Mouse (Mus musculus) left cerebral cortex, adult 2 months (tissue): ENCODE data around the gene Mthfd2l. TPM values are rescaled to one million over a fixed set of nuclear protein-coding genes. Genes with fewer than 3 reads are reported as not detected.

ENCODE experiments used
- DNase-seq, 2 experiments: peaks; one replicate each; pipeline ENCODE4 v3.0.0; 2021 to 2022; ENCODE audit warnings: low spot score in 2 of 2, mixed read lengths in 1 of 2; ENCODE audit errors: extremely low spot score in 1 of 2
- H3K27ac ChIP-seq: fragments of 200-600 bp; 2 replicates; pipeline ENCODE4 v1.8.1; 2022
- H3K4me3 ChIP-seq: fragments of 200-600 bp; 2 replicates; pipeline ENCODE4 v1.8.1; 2022
- CTCF ChIP-seq: fragments of 200-600 bp; IDR thresholded peaks from 2 replicates; pipeline ENCODE4 v1.8.1; 2022; ENCODE audit warnings: antibody characterized with exemption, mild to moderate bottlenecking, moderate library complexity
- intact Hi-C: fragments of 180-260 bp; cut with DNase I; formaldehyde crosslinking; loops from one replicate; pipeline ENCODE4 v1.15.1; 2025
- total RNA-seq, 2 experiments: library from RNA; stranded (reverse); gene quantifications; 2 replicates each; pipeline ENCODE4 v1.2.3; 2021

The Mthfd2l gene
- total RNA-seq, 2 experiments from 2014 or later = 17.0 to 17.1 TPM

DNA sequence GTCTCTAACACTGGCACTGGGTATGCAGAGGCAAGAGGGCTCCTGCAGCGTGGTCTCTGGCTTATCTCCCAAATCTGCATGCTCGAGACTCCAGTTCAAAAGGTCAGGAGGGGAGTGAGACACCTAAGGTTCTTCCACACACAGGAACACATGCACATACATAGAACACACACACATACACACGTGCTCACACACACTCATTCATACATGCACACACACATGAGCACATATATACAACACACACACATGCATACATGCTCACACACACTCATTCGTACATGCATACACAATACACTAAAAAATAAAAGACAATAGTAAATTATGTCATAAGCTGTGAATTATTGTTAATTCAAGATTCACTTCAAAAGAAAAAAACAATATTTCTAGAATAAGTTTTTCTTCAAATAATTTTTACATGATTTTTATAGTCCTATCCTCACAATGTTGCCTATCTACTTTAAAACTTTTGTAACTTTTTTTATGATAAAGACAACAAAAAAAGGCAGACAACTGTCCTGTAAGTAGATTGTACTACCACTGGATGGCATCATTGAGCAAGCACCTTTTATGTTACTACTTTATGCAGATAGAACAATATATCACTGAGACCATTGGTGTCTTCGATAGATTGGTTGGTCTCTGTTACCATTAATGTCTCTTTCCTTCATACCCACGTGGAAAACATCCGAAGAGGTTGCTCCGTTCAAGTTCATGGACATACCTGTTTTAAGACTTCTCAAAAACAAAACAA, 22.0 kb downstream of the Mthfd2l start:
- Histone ChIP-seq H3K4me3 (no peak overlapping the region), H3K27ac (no peak overlapping the region)
- DNase-seq = no peak
- peak; percentile 61 for TF ChIP-seq CTCF
- intact Hi-C loops = loop anchor here (5.0 kb wide), 3 partner anchors 909 to 1049 kb away; no protein-coding TSS in a partner anchor

DNA sequence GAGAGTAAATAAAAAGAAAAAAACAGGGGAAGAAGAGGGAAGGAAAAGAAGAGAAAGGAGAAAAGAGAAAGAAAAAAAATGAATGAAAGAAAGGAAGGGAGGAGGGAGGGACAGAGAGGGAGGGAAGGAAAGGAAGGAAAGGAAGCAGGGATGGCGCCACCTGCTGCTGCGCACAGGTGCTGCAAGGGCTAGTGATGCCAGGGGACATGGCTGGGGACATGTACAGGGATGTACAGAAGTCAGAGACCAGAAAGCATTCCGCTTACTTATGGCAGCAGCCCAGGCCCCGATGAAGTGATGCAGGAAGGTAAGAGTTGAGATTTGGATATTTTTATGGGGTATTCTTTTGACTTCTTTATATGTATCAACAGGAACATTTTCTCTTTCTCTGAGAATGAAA, 33.4 kb downstream of the Mthfd2l start:
- TF ChIP-seq CTCF = peak; percentile 45
- Histone ChIP-seq H3K4me3 (no peak overlapping the region), H3K27ac (no peak overlapping the region)
- intact Hi-C loops = no loop called here
- no peak for DNase-seq

DNA sequence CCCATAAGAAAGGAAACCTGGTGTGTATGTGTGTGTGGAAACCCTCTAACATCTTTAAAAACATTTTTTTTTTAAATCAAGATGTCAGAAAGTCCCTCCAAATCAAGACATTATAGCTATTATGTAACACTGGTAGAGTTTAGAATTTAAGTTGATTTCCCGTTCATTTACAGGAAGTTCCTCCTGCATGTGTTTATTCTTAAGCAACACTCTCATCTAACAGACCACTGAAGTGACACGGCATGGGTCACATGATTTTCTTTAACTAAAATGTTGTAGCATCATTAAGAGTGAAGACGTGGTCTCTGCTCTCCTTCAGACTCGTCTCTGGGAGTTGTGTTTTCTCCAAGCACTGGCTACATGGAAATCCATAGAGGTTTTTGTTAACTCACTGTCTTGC, 33.8 kb downstream of the Mthfd2l start:
- DNase-seq = no peak
- intact Hi-C loops = no loop called here
- Histone ChIP-seq H3K4me3 (no peak overlapping the region), H3K27ac (no peak overlapping the region)
- no peak for TF ChIP-seq CTCF

DNA sequence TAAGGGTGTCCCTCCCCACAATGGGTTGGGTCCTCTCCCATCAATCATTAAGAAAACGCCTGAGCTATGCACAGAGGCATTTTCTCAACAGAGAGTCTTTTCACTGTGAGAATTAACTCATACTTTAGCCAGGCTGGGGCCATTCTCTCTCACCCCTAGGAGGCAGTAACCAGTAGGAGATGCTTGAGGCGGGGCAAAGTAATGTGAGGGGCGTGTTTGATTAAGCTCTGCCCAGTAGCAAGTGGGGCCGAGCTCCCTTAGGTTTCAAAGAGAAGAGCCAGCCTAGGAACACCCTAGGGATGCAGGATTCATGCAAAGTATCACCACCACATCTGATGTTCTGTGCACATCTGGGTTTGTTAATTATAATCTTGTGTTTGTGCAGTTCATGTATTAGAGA, 34.5 kb downstream of the Mthfd2l start:
- Histone ChIP-seq H3K4me3 (no peak overlapping the region), H3K27ac (no peak overlapping the region)
- intact Hi-C loops = no loop called here
- no peak for DNase-seq
- no peak for TF ChIP-seq CTCF

DNA sequence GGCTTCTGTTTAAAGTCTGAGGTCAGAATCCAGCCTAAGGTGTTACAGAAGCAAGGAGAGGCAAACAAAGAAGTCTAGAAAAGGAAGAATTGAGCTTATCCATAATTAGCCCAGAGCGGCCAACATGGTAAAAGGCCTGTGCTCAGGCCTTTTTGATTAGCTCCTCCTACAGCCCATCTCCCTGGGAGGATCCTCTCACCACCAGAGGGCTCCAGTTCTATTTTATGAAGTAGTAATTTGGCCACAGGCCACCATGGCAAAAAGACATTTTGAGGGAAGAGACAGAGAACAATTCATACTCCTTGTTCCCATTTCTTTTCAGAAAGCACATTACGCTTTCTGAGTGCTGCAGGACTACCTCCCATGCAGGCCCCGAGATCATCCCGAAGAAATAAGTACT, 46.3 kb downstream of the Mthfd2l start:
- Histone ChIP-seq H3K27ac (no peak overlapping the region), H3K4me3 (no peak overlapping the region)
- intact Hi-C loops = loop anchor here (2.0 to 10.0 kb wide), 3 partner anchors 100 to 330 kb away; no protein-coding TSS in a partner anchor
- DNase-seq = peak; percentile 48 to 66
- TF ChIP-seq CTCF = peak; percentile 70

DNA sequence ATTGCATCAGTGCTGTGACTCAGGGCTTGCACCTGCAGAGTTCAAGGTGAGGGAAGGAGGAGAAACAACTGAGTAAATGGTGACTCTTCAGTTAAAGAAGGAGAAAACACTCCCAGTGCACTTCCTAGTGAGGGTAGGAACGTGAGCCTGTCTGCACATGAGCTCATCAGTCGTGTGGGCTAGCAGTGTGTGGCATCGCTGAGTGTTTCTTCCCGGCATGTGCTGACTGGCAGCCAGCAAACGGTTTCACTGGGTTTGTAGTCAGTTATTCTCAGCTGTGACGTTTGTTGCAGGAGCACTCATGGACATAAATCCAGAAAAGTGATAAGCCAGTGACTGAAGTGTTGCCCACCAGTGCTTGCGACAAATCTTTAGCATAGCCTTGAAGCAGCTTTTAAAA, 49.4 kb downstream of the Mthfd2l start:
- no peak overlapping the region for H3K27ac ChIP-seq
- intact Hi-C loops = no loop called here
- no peak overlapping the region for H3K4me3 ChIP-seq
- TF ChIP-seq CTCF = no peak
- DNase-seq = no peak

DNA sequence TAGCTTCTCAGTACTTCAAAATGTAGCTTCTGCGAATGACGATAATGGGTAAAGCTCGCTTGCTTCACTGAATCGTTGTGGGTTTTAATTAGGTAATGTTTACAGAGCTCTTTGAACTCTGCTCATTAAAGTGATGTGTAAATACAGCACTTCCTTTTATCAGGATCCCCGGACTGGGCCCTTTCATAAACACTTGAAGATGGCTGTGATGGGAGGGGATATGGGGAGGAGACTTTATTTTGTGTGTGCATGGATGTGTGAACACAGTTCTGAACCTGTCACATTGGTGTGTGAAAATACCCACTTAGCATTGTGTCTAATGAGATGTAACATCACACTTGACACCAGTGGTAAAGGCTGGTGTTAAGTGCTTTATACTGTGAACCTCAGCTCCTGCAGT, 56.7 kb downstream of the Mthfd2l start:
- no peak for TF ChIP-seq CTCF
- Histone ChIP-seq H3K27ac (no peak overlapping the region), H3K4me3 (no peak overlapping the region)
- DNase-seq = no peak
- intact Hi-C loops = no loop called here

DNA sequence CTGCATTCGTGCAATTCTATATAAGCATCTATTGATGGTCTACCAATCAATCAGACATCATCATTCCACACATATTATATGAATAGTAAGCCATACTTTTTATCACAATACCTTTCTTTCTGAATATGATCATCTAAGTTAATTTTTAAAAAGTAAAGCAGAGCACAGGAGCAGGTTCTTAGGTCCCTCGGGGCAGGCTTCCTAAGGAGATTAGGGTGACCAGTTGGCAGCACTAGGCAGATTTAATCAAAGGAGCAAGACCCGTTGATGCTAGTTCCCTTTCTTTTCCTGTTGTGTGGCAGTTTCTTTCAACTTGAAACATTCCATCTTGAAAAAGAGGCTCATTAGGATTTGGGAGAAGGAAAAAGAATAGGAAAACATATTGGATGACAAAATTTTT, 57.2 kb downstream of the Mthfd2l start:
- no peak for DNase-seq
- Histone ChIP-seq H3K27ac (no peak overlapping the region), H3K4me3 (no peak overlapping the region)
- intact Hi-C loops = no loop called here
- no peak for TF ChIP-seq CTCF

DNA sequence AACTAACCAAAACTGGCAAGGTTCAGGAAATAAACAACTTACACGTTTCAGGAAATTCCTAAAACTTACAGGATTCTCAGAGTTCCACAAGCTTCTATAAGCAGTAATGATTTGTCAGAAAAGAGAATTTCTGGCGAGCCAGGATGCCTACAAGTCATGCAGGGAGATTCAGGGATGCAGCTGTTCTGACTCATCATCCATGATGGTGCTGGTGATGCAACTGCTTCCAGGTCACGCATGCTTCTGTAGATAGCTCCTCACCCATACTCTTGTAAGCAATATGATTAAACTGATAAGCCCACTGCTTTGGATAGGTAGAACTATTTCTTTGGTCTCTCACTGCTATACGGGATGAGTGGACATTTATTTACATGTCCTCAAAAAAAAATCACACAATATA, 57.7 kb downstream of the Mthfd2l start:
- intact Hi-C loops = no loop called here
- no peak for DNase-seq
- no peak for TF ChIP-seq CTCF
- Histone ChIP-seq H3K4me3 (no peak overlapping the region), H3K27ac (no peak overlapping the region)

DNA sequence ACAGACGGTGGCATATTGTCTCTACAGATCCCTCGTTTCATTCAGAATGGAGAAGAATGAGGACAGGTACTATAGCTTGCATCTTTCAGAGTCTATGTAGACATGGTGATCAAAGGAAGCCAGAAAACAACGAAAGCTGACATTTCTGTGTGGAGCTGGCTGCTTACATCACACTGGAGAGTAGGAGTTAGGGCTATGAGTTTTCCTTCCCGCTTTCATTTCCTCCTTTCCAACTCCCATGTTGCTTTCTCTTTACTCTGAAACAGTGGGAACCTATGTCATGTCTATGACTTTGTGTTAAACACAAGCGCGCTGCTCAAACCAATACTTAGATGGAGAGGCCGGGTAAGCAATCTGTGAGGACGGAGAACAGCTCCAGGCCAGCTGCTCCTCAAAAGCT, 69.0 kb downstream of the Mthfd2l start:
- no peak for TF ChIP-seq CTCF
- H3K4me3 ChIP-seq = no peak overlapping the region
- no peak overlapping the region for H3K27ac ChIP-seq
- intact Hi-C loops = no loop called here
- no peak for DNase-seq

DNA sequence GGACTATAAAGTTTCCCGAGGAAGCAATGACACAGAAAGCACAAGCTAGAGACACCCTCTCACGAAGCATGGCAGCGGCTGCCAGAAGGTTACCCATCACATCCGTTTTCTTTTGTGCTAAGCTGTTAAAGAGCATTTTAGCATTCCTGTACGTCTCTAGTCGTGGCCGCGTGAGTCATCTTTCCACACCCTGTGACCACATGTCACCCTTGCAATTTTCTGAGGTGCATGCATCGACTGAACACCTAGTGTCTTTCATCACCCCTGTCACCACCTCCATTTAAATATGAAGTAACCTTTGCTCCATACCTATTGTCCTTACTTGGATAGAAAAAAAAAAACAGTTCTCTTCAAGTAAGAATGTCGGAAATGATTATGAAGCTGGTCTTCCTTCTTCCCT, 84.3 kb downstream of the Mthfd2l start:
- intact Hi-C loops = no loop called here
- no peak for DNase-seq
- H3K27ac ChIP-seq = no peak overlapping the region
- H3K4me3 ChIP-seq = no peak overlapping the region
- no peak for TF ChIP-seq CTCF

DNA sequence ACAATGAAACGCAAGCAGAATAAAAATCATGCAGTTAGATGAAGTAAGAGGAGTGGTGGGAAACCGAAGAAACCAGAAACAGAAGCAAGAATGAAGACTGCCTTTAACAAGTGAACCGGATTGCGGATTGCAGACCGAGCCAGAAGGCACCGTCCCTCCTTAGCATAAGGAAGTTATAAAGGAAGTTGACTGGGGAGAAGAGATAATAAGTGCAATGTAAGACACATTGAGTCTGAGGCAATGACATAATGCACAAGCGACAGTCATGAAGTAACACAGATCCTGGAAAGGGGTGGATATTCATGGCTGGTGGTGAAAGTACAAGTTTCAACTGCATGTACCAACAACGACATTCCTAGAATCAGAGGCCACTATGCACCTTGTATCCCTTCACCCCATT, 92.2 kb downstream of the Mthfd2l start:
- no peak overlapping the region for H3K4me3 ChIP-seq
- no peak overlapping the region for H3K27ac ChIP-seq
- intact Hi-C loops = no loop called here
- no peak for DNase-seq
- no peak for TF ChIP-seq CTCF

DNA sequence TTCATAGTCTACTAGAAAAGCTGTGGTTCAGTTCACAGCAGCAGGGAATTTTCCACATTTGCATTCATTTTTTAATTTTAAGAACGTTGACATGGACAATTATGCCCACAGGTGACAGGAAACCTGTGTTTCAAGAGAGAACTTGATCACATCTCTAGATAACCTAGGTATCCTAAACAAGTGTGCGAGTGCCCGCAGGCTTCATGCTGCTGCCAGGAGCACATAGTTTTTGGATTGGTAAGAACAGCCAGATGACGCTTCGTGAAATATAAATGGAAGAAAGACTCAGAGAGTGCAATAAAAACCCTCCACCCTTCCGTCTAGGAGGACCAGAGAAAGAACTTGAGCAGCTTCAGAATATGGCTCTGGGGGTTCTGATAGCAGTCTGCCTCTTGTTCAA, 96.2 kb downstream of the Mthfd2l start, which contains the start of gene Epgn:
Gene Epgn (plus strand): TSS at position 301 of the 400 bp plus-strand sequence.
- no peak for DNase-seq
- Histone ChIP-seq H3K4me3 (no peak within 1 kb of the TSS), H3K27ac (no peak within 1 kb of the TSS)
- TF ChIP-seq CTCF = no peak
- intact Hi-C loops = no loop called here
